Mouse (Mus musculus) Patski (cell line): Measurements from ENCODE around the gene Gpr141. TPM values are rescaled to one million over a fixed set of nuclear protein-coding genes. Genes with fewer than 3 reads are reported as not detected.
"Not testable (repeated sequence)": the region's sequence is repeated elsewhere in the genome, so short reads cannot be mapped to it uniquely, and the experiment has no call there.

ENCODE experiments used
- ATAC-seq: fragments of 100-300 bp; one replicate; pipeline ENCODE4 v1.8.0; 2021
- CTCF ChIA-PET: fragments of 350-600 bp; sonication (Branson Sonifier 250); formaldehyde crosslinking; loops from one replicate; lab custom pipeline; 2022; ENCODE audit warnings: inconsistent platforms; lab: Charles Lee
- POLR2A ChIA-PET: fragments of 350-600 bp; sonication (Branson Sonifier 250); formaldehyde crosslinking; loops from one replicate; lab custom pipeline; 2022; ENCODE audit warnings: antibody characterized with exemption, inconsistent platforms; lab: Charles Lee
- DNase-seq: peaks from one replicate; pipeline ENCODE4 v3.0.0-alpha.2; 2011; ENCODE audit warnings: low read depth, low spot score
- H3K27me3 ChIP-seq: fragments of 371-371 bp; one replicate; pipeline ENCODE4 v1.5.1; 2021
- CTCF ChIP-seq: fragments of 100-300 bp; IDR thresholded peaks from one replicate; pipeline ENCODE4 v1.5.1; 2021
- in situ Hi-C: fragments of 300-500 bp; cut with MboI; formaldehyde crosslinking; loops from 3 replicates; pipeline ENCODE4 v1.11.1; 2018; ENCODE audit warnings: low pct_unique_long_range_greater_than_20kb, mixed read lengths
- polyA plus RNA-seq: library from polyadenylated mRNA; unstranded; gene quantifications from one replicate; pipeline ENCODE4 v1.2.3, GENCODE M21; 2021

The Gpr141 gene
- polyA plus RNA-seq, 1 experiment from 2014 or later, result not detected

DNA sequence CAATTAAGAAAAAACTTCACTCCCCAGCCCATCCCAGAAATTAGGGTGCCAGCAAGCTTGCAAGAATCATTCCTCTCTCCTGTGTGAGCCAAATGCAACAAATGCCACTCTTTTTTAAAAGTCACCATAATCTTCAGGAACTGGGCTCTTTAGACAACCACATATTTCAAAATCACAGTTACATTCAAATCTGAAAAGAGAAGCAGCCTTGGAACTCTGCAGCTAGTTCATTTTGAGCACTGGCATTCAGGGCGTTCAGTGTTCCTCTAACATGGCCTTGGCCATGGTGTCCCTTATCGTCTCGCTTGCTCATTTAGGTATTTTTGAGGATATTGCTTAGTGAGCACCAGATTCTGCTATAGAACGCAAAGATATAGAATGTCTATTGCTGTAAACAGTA, 4.1 kb downstream of the Gpr141 start:
- no peak for TF ChIP-seq CTCF
- ChIA-PET CTCF (no interaction called here), POLR2A (no interaction called here)
- ATAC-seq (no peak), DNase-seq (no peak)
- in situ Hi-C loops, result no loop called here
- no peaks in the 10 kb centered on the region for H3K27me3 ChIP-seq

DNA sequence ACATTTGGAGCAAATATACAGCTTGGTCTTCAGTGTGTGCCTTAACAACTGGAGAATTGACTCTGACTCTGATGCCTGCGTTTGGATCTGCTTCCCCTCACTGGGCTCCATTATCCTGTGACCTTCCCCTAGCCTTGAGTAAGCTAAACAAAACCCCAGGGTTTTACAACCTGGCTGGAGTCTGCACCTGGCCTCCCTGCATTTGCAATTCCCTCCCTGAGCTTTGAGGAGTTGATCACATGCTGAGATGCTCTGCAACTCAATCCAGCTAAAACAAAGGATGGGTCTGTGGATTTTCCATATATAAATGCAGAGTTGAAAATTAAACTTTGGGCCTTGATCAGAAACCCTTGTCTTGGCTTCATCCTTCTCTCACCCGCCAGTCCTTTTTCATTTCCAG, 4.8 kb downstream of the Gpr141 start:
- no peak for TF ChIP-seq CTCF
- CTCF ChIA-PET, result no interaction called here
- POLR2A ChIA-PET, result no interaction called here
- H3K27me3 ChIP-seq, result no peaks in the 10 kb centered on the region
- no peak for ATAC-seq
- no peak for DNase-seq
- in situ Hi-C loops, result no loop called here

DNA sequence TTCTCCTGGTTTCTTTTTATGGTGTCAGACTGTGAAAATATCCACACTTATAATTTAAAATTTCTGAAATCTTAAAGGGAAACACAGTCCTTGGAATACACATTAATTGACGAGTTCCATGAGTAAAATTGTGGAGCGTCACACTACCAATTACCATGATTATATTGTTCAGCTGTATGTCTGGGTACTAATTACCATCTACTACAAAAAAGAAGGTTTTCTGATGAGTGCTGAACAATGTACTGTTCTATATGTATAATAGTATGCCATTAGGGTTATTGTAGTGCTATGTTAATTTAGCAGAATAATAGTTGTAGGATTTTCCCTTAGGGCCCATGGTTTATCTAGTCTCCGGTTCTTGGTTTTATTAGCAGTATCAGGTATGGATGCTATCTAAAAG, 29.1 kb downstream of the Gpr141 start:
- H3K27me3 ChIP-seq, result no peaks in the 10 kb centered on the region
- CTCF ChIA-PET, result no interaction called here
- in situ Hi-C loops, result no loop called here
- POLR2A ChIA-PET, result no interaction called here
- TF ChIP-seq CTCF, result no peak
- ATAC-seq (no peak), DNase-seq (no peak)

DNA sequence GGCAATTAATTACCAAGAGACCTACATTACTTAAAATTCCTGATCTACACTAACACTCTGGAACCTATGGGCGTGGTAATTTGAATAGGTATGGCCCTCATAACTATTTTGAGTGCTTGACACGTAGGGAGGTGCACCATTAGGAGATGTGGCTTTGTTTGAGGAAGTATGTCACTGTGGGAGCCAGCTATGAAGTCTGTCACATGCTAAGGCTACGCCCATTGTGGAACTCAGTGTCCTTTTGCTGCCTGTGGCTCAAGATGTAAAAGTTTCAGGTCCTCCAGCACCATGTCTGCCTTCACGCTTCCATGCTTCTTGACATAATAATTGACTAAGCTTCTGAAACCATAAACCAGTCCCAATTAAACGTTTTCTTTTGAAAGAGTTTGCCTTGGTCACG, 29.6 kb downstream of the Gpr141 start:
- no peak for TF ChIP-seq CTCF

DNA sequence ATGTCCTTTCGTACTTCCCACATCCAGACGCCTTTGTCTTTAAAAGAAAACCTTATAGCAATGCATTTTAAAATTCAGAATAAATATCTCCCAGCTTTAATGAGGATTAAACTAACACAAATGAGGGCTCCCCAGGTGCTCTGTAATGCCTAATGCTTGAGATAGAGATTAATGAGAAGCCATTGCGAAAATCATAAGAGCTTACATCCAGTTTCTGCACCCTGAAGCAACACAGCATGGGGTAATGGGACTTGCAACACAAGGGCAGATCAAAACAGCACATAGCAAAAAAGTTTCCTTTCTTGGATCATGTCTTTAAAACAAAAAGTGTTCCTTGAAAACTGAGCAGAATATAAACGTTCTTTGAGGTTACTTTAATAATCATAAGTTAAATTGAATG, 30.3 kb downstream of the Gpr141 start:
- ChIA-PET POLR2A (no interaction called here), CTCF (no interaction called here)
- in situ Hi-C loops, result no loop called here
- H3K27me3 ChIP-seq, result no peaks in the 10 kb centered on the region
- TF ChIP-seq CTCF, result no peak
- no peak for ATAC-seq
- DNase-seq, result no peak

More for the DNA sequence above, 29.6 kb downstream of the Gpr141 start:
- DNase-seq, result no peak
- no peak for ATAC-seq
- ChIA-PET CTCF (no interaction called here), POLR2A (no interaction called here)
- no peaks in the 10 kb centered on the region for H3K27me3 ChIP-seq
- in situ Hi-C loops, result no loop called here

DNA sequence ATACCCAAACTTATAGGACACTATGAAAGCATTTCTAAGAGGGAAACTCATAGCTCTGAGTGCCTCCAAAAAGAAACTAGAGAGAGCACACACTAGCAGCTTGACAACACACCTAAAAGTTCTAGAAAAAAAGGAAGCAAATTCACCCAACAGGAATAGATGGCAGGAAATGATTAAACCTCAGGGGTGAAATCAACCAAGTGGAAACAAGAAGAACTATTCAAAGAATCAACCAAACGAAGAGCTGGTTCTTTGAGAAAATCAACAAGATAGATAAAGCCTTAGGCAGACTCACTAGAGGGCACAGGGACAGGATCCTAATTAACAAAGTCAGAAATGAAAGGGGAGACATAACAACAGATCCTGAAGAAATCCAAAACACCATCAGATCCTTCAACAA, 36.1 kb downstream of the Gpr141 start:
- H3K27me3 ChIP-seq, CTCF ChIA-PET, DNase-seq, in situ Hi-C loops, ATAC-seq, POLR2A ChIA-PET: not testable (repeated sequence)

DNA sequence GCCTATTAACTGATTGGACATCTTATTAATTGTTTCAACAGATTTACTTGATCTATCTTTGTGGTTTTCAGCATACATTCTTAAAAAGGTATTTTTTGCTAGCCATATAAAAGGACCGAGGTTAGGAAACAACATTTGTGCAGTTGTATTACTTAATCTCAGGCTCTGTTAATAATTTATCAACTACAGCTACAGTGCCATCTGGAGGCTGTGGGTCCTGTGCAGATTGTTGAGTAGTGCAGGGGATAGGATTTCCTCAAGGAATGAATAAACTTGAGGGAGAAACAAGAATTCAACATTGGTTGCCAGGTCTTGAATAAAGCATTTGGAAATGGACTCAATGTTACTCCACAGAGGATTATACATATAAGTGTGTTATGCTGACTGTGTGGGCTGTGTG, 53.9 kb downstream of the Gpr141 start:
- peak; percentile 25 for TF ChIP-seq CTCF
- ATAC-seq, result no peak
- no peak for DNase-seq
- ChIA-PET POLR2A (no interaction called here), CTCF (no interaction called here)
- no peaks in the 10 kb centered on the region for H3K27me3 ChIP-seq
- in situ Hi-C loops, result no loop called here

DNA sequence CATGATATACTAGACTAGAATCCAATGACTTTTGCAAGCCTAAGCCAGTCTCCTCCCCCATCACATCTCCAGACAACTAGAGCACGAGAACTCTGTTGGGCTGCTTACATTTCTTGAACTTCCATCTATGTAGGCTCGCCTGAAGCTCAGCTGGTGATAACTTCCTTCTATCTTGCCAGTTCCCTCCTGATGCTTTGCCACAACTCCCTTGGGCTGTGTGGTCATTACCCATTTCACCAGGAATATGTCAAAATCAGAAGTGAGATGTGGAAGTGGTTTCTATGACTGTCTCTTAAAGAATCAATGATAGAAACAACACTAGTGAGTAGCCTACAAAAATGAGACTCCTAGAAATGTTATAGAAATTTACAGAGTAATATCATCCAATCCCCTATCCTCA, 56.9 kb downstream of the Gpr141 start:
- ChIA-PET POLR2A (no interaction called here), CTCF (no interaction called here)
- no peak for TF ChIP-seq CTCF

DNA sequence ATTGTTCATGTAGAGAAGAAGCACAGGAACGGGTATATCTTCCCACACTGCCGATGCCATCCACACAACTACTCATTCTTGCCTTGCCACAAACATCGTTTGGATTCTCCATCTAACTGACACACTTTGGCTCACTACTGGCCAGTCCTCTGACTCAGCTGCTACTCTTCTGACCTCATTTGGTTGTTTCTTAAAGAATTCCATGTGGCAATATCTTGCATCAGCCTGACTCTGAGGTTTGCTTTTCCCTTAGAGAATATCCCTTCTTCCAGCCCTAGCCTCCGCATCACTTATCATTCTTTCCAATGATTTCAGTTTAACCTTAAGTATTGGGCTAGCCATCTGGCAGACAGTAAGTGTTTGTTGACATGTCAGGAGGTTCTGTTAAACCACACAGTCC, 59.8 kb downstream of the Gpr141 start:
- in situ Hi-C loops, result no loop called here
- CTCF ChIA-PET, result no interaction called here
- H3K27me3 ChIP-seq, result no peaks in the 10 kb centered on the region

More for the DNA sequence above, 56.9 kb downstream of the Gpr141 start:
- in situ Hi-C loops, result no loop called here
- ATAC-seq (no peak), DNase-seq (no peak)
- H3K27me3 ChIP-seq, result no peaks in the 10 kb centered on the region

DNA sequence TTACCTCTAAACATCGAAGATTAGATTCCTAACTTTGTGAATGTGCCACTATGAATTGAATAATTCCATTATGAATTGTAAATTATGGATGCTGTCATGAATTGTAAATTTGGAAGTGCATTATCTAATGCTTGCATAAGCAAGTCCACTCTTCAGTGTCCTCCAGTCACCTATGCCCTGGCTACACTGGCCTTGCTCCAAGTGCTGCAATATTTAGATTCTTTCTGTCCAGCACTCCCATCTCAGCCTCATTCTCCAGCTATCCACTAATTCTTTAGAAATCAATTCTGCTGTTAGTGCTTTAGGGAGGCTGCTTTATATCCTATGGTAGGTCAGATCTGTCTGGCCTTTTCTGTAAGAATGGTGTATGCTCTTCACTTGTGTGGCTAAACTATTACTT, 60.8 kb downstream of the Gpr141 start:
- in situ Hi-C loops, result no loop called here
- CTCF ChIA-PET, result no interaction called here
- H3K27me3 ChIP-seq, result no peaks in the 10 kb centered on the region
- POLR2A ChIA-PET, result no interaction called here
- DNase-seq, result no peak
- ATAC-seq, result no peak
- no peak for TF ChIP-seq CTCF

More for the DNA sequence above, 59.8 kb downstream of the Gpr141 start:
- ATAC-seq (no peak), DNase-seq (no peak)
- POLR2A ChIA-PET, result no interaction called here
- TF ChIP-seq CTCF, result no peak

DNA sequence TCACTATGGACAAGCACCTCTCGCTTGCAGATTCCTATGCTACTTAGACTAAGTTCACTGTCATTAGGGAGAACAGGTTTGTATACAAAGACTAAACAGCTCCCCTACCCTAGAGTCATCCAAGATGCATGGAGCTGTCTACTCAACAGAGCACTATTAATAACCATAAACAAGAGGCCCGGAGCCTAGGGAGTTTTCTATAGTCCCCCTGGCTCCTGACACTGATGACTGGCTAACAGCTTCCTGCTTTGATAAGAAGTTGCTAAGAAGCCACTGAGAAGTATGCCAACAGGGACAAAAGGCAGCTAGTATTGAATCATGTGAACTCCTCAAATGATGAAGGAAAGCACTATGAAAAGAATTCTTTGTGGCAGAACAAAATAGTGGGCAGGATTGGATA, 78.3 kb downstream of the Gpr141 start:
- ChIA-PET POLR2A (no interaction called here), CTCF (no interaction called here)
- ATAC-seq (no peak), DNase-seq (no peak)
- in situ Hi-C loops, result no loop called here
- TF ChIP-seq CTCF, result no peak
- H3K27me3 ChIP-seq, result no peaks in the 10 kb centered on the region

DNA sequence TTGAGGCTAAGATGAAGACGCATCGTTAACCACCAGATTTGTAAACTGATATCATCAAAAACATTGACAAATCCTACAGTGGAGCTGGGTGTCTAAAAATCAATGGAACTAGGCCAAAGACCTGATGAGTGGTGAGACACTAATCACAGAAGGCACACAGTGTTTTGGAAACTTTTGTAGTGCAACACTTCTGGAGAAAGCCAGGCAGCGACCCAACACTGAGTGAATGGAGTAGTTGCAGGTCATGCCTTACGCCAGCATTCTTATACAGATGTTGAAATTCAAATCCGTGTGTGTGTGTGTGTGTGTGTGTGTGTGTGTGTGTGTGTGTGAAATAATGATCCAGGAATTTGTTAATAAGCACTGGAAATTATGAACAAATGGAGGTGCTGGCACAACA, 79.5 kb downstream of the Gpr141 start:
- DNase-seq (no peak), ATAC-seq (no peak)
- ChIA-PET CTCF (no interaction called here), POLR2A (no interaction called here)
- H3K27me3 ChIP-seq, result no peaks in the 10 kb centered on the region
- in situ Hi-C loops, result no loop called here
- TF ChIP-seq CTCF, result no peak
